Mouse (Mus musculus) MEL (cell line): ENCODE data around the gene Pdia2. TPM values are rescaled to one million over a fixed set of nuclear protein-coding genes. Genes with fewer than 3 reads are reported as not detected.

ENCODE experiments used
- DNase-seq: peaks from one replicate; pipeline ENCODE4 v3.0.0; 2011; ENCODE audit warnings: low read depth, low spot score
- H3K27ac ChIP-seq: 2 replicates; pipeline ENCODE4 v1.5.1; 2012; ENCODE audit warnings: low read depth, mild to moderate bottlenecking, control low read depth, low read length, moderate library complexity; ENCODE audit not compliant: control insufficient read depth
- H3K27me3 ChIP-seq, 2 experiments: fragments of 150-350 bp in 1 of 2; sonication (generic) in 1 of 2; 2 replicates each; pipeline ENCODE4 v1.6.1; 2012; ENCODE audit warnings: low read length in 2 of 2, mild to moderate bottlenecking in 2 of 2, improper control_type of control experiment in 1 of 2, moderate library complexity in 1 of 2; ENCODE audit not compliant: insufficient read depth in 2 of 2, control insufficient read depth in 1 of 2
- H3K36me3 ChIP-seq, 2 experiments: 2 replicates each; pipeline ENCODE4 v1.6.1; 2012 to 2014; ENCODE audit warnings: low read length in 2 of 2, improper control_type of control experiment in 1 of 2, inconsistent platforms in 1 of 2, mild to moderate bottlenecking in 1 of 2; ENCODE audit not compliant: insufficient read depth in 2 of 2, control insufficient read depth in 1 of 2
- H3K4me1 ChIP-seq, 2 experiments: fragments of 150-350 bp in 1 of 2; sonication (generic) in 1 of 2; 2 replicates each; pipeline ENCODE4 v1.6.1; 2012; ENCODE audit warnings: low read length in 2 of 2, improper control_type of control experiment in 1 of 2, mild to moderate bottlenecking in 1 of 2; ENCODE audit not compliant: insufficient read depth in 2 of 2, control insufficient read depth in 1 of 2
- H3K4me3 ChIP-seq, 2 experiments: fragments of 150-350 bp in 1 of 2; sonication (generic) in 1 of 2; 2 replicates each; pipeline ENCODE4 v1.5.1; 2012; ENCODE audit warnings: low read depth in 2 of 2, low read length in 2 of 2, mild to moderate bottlenecking in 2 of 2, moderate library complexity in 2 of 2, control low read depth in 1 of 2, improper control_type of control experiment in 1 of 2; ENCODE audit not compliant: control insufficient read depth in 1 of 2, insufficient read depth in 1 of 2
- H3K79me2 ChIP-seq: 2 replicates; pipeline ENCODE4 v1.6.1; 2012; ENCODE audit warnings: mild to moderate bottlenecking, low read length, moderate library complexity; ENCODE audit not compliant: control insufficient read depth, poor library complexity, insufficient read depth
- H3K9ac ChIP-seq: 2 replicates; pipeline ENCODE4 v1.6.1; 2012; ENCODE audit warnings: low read depth, mild to moderate bottlenecking, control low read depth, low read length, moderate library complexity; ENCODE audit not compliant: control insufficient read depth, poor library complexity, severe bottlenecking
- H3K9me3 ChIP-seq: fragments of 150-350 bp; sonication (generic); replicated peaks from 2 replicates; pipeline ENCODE4 v1.6.1; 2012; ENCODE audit warnings: mild to moderate bottlenecking, low read length, improper control_type of control experiment, moderate library complexity; ENCODE audit not compliant: insufficient read depth
- BHLHE40 ChIP-seq: IDR thresholded peaks from 2 replicates; pipeline ENCODE4 v1.6.1; 2012; ENCODE audit warnings: low read depth, mild to moderate bottlenecking, inconsistent platforms, low read length, improper control_type of control experiment, borderline replicate concordance
- CHD2 ChIP-seq: IDR thresholded peaks from 2 replicates; pipeline ENCODE4 v1.6.1; 2011; ENCODE audit warnings: low read length, improper control_type of control experiment
- E2F4 ChIP-seq: IDR thresholded peaks from 2 replicates; pipeline ENCODE4 v1.6.1; 2011; ENCODE audit warnings: low read depth, low read length, improper control_type of control experiment, borderline replicate concordance
- EP300 ChIP-seq, 2 experiments: IDR thresholded peaks; 2 replicates each; pipeline ENCODE4 v1.6.1; 2011; ENCODE audit warnings: improper control_type of control experiment in 2 of 2, low read length in 2 of 2, low read depth in 1 of 2, mild to moderate bottlenecking in 1 of 2
- ETS1 ChIP-seq: IDR thresholded peaks from 2 replicates; pipeline ENCODE4 v1.6.1; 2012; ENCODE audit warnings: low read depth, mild to moderate bottlenecking, inconsistent platforms, low read length, improper control_type of control experiment, moderate library complexity
- HCFC1 ChIP-seq: IDR thresholded peaks from 2 replicates; pipeline ENCODE4 v1.6.1; 2012; ENCODE audit warnings: low read depth, mild to moderate bottlenecking, inconsistent platforms, low read length, improper control_type of control experiment, moderate library complexity
- KAT2A ChIP-seq: conservative IDR thresholded peaks from 2 replicates; pipeline ENCODE4 v1.6.1; 2012; ENCODE audit warnings: low read depth, low read length, improper control_type of control experiment, inconsistent platforms
- MAX ChIP-seq: IDR thresholded peaks from 2 replicates; pipeline ENCODE4 v1.6.1; 2011; ENCODE audit warnings: low read length, improper control_type of control experiment
- MEF2A ChIP-seq: IDR thresholded peaks from 2 replicates; pipeline ENCODE4 v1.6.1; 2014; ENCODE audit warnings: low read depth, mild to moderate bottlenecking, inconsistent platforms, low read length, improper control_type of control experiment; ENCODE audit not compliant: poor library complexity, insufficient replicate concordance, severe bottlenecking; ENCODE audit errors: extremely low read depth
- MXI1 ChIP-seq: IDR thresholded peaks from 2 replicates; pipeline ENCODE4 v1.6.1; 2011; ENCODE audit warnings: mild to moderate bottlenecking, low read depth, low read length, improper control_type of control experiment
- MYB ChIP-seq: IDR thresholded peaks from 2 replicates; pipeline ENCODE4 v1.6.1; 2011; ENCODE audit warnings: mild to moderate bottlenecking, low read depth, low read length, improper control_type of control experiment
- MYC ChIP-seq: IDR thresholded peaks from 2 replicates; pipeline ENCODE4 v1.6.1; 2011; ENCODE audit warnings: low read depth, mild to moderate bottlenecking, low read length, improper control_type of control experiment, moderate library complexity
- NELFE ChIP-seq: IDR thresholded peaks from 2 replicates; pipeline ENCODE4 v1.6.1; 2011; ENCODE audit warnings: low read depth, low read length, improper control_type of control experiment
- POLR2A ChIP-seq, 2 experiments: IDR thresholded peaks; 2 replicates each; pipeline ENCODE4 v1.6.1; 2011 to 2012; ENCODE audit warnings: low read length in 2 of 2, mild to moderate bottlenecking in 2 of 2, control low read depth in 1 of 2, improper control_type of control experiment in 1 of 2, low read depth in 1 of 2, moderate library complexity in 1 of 2; ENCODE audit not compliant: control insufficient read depth in 1 of 2, insufficient read depth in 1 of 2, poor library complexity in 1 of 2
- POLR2AphosphoS5 ChIP-seq: IDR thresholded peaks from 2 replicates; pipeline ENCODE4 v1.6.1; 2012; ENCODE audit warnings: low read depth, borderline replicate concordance, mild to moderate bottlenecking, inconsistent platforms, low read length, moderate library complexity, mixed read lengths
- SIN3A ChIP-seq: IDR thresholded peaks from 2 replicates; pipeline ENCODE4 v1.6.1; 2012; ENCODE audit warnings: low read length, improper control_type of control experiment, inconsistent platforms
- TBP ChIP-seq: IDR thresholded peaks from 2 replicates; pipeline ENCODE4 v1.8.0; 2011; ENCODE audit warnings: low read depth, low read length, improper control_type of control experiment
- TCF12 ChIP-seq: IDR thresholded peaks from 2 replicates; pipeline ENCODE4 v1.6.1; 2014; ENCODE audit warnings: low read depth, mild to moderate bottlenecking, inconsistent platforms, low read length, improper control_type of control experiment, moderate library complexity
- UBTF ChIP-seq: IDR thresholded peaks from 2 replicates; pipeline ENCODE4 v1.6.1; 2012; ENCODE audit warnings: low read depth, mild to moderate bottlenecking, inconsistent platforms, low read length, improper control_type of control experiment, moderate library complexity, borderline replicate concordance; ENCODE audit not compliant: insufficient read depth
- USF1 ChIP-seq: IDR thresholded peaks from 2 replicates; pipeline ENCODE4 v1.6.1; 2014; ENCODE audit warnings: low read depth, mild to moderate bottlenecking, inconsistent platforms, low read length, improper control_type of control experiment, moderate library complexity
- USF2 ChIP-seq, 2 experiments: IDR thresholded peaks; 2 replicates each; pipeline ENCODE4 v1.6.1; 2011 to 2012; ENCODE audit warnings: improper control_type of control experiment in 2 of 2, low read length in 2 of 2, borderline replicate concordance in 1 of 2, inconsistent platforms in 1 of 2, low read depth in 1 of 2, mild to moderate bottlenecking in 1 of 2; ENCODE audit not compliant: insufficient read depth in 1 of 2
- ZC3H11A ChIP-seq: IDR thresholded peaks from 2 replicates; pipeline ENCODE4 v1.6.1; 2012; ENCODE audit warnings: low read depth, mild to moderate bottlenecking, inconsistent platforms, low read length, improper control_type of control experiment
- ZMIZ1 ChIP-seq: IDR thresholded peaks from 2 replicates; pipeline ENCODE4 v1.6.1; 2012; ENCODE audit warnings: low read depth, mild to moderate bottlenecking, inconsistent platforms, low read length, improper control_type of control experiment, moderate library complexity
- polyA plus RNA-seq, 2 experiments: library from polyadenylated mRNA; stranded (reverse) in 1 of 2; unstranded in 1 of 2; fragments of >175 nt in 1 of 2; fragments of >200 nt in 1 of 2; gene quantifications; 2 replicates each; pipeline versions ENCODE4 v1.2.1 to v1.2.4; 2012; ENCODE audit warnings: low replicate concordance in 2 of 2, low read depth in 1 of 2; ENCODE audit not compliant: insufficient read length in 2 of 2, insufficient read depth in 1 of 2, missing spikeins in 1 of 2
- total RNA-seq: library from RNA; depleted of rRNA; stranded (reverse); fragments of 300-350 nt; gene quantifications from 2 replicates; pipeline ENCODE4 v1.2.3, GENCODE M21; 2012

Gene Pdia2
- total and polyA plus RNA-seq, 3 experiments: 11.2 to 13.6 TPM; not detected in 1

DNA sequence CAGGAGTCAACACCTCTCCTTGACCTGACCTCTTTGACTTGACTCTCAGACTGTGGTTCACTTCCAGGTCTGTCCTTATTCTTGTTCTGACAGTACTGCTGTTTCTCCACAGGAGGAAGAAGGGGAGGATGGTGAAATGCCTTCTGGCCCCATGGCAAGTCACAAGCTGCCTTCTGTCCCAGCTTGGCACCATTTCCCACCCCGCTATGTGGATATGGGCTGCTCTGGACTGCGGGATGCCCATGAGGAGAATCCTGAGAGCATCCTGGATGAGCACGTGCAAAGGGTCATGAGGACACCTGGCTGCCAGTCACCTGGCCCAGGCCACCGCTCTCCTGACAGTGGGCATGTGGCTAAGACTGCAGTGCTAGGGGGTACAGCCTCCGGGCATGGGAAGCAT is 11.3 kb downstream of the Pdia2 start:
- Histone ChIP-seq H3K27me3 (no peaks in the 10 kb centered on the region), H3K4me1 (no peaks in the 10 kb centered on the region), H3K9me3 (no peaks in the 10 kb centered on the region), H3K9ac (no peak overlapping the region), H3K4me3 (no peak overlapping the region), H3K27ac (no peak overlapping the region), H3K79me2 (no peaks in the 10 kb centered on the region), H3K36me3 (peaks cover 0 to 13% of the 10 kb centered on the region in 2 experiments; a peak in 2 of 4 replicates)
- DNase-seq: no peak
- TF ChIP-seq E2F4: no peak
- no peak for TF ChIP-seq CHD2
- no peak for TF ChIP-seq MEF2A

- Histone ChIP-seq H3K9me3 (no peaks in the 10 kb centered on the region), H3K36me3 (peaks cover 0 to 32% of the 10 kb centered on the region in 2 experiments; a peak in 2 of 4 replicates), H3K79me2 (peaks cover 4% of the 10 kb centered on the region; the same call in 1 of the 2 replicates), H3K9ac (no peak overlapping the region), H3K4me3 (no peak overlapping the region), H3K4me1 (no peaks in the 10 kb centered on the region), H3K27me3 (no peaks in the 10 kb centered on the region), H3K27ac (no peak overlapping the region)
- no peak for DNase-seq
- TF ChIP-seq ETS1 (no peak), NELFE (no peak), CHD2 (no peak), ZC3H11A (no peak), MAX (no peak), POLR2A (IDR thresholded peaks at IDR 0.05; ENCODE audit: control insufficient read depth in 1 of 2, insufficient read depth in 1 of 2, low read depth in 1 of 2, low read length in 2 of 2, poor library complexity in 1 of 2) (no peak), POLR2AphosphoS5 (no peak), MYB (no peak), USF1 (no peak), SIN3A (no peak), BHLHE40 (no peak), EP300 (IDR thresholded peaks at IDR 0.05; ENCODE audit: low read depth in 1 of 2, low read length in 2 of 2) (no peak)
These were observed 17.7 kb downstream of the Pdia2 start for GRCm38 (mm10) chr17:26181179-26181578.

DNA sequence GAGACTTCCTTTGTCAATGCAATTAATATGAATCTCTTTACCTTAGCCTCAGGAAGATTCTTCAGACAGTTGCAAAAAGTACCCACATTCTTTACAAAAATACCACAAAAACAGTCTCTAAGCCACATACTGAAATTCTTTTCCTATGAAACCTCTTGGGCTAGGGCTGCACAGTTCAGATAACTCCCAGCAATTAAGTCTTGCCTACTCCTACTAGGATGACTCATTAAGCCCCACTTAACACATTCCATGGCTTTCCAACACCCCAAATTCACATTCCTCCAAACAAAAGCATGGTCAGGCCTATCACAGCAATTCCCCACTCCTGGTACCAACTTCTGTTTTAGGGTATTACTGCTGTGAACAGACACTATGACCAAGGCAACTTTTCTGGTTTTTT is 20.3 kb downstream of the Pdia2 start:
- H3K27me3 ChIP-seq: no peaks in the 10 kb centered on the region
- H3K9me3 ChIP-seq: no peaks in the 10 kb centered on the region
- H3K4me3 ChIP-seq: no peak overlapping the region
- no peak for DNase-seq
- H3K79me2 ChIP-seq: peaks cover 5% of the 10 kb centered on the region; the same call in 1 of the 2 replicates
- TF ChIP-seq MYC (no peak), EP300 (IDR thresholded peaks at IDR 0.05; ENCODE audit: low read depth in 1 of 2, low read length in 2 of 2) (no peak), MEF2A (no peak), USF2 (IDR thresholded peaks at IDR 0.05; ENCODE audit: borderline replicate concordance in 1 of 2, insufficient read depth in 1 of 2, low read depth in 1 of 2, low read length in 2 of 2) (no peak), ZC3H11A (no peak), TBP (no peak), MXI1 (no peak), MYB (no peak), HCFC1 (no peak), TCF12 (no peak), KAT2A (no peak), ZMIZ1 (no peak), UBTF (no peak)
- H3K4me1 ChIP-seq: no peaks in the 10 kb centered on the region
- H3K9ac ChIP-seq: no peak overlapping the region
- H3K36me3 ChIP-seq: peaks cover 0 to 28% of the 10 kb centered on the region in 2 experiments; a peak in 3 of 4 replicates
- H3K27ac ChIP-seq: no peak overlapping the region
